Mouse (Mus musculus) neural tube, embryonic 14.5 days (tissue): ENCODE results near the gene Cacna2d1. TPM values are rescaled to one million over a fixed set of nuclear protein-coding genes. Genes with fewer than 3 reads are reported as not detected.
A peak's percentile ranks its signal among the peaks of the same experiment; 100 is the strongest.

Experiments used
- ATAC-seq: fragments of 200-750 bp; cut with Nextera tagmentation; 2 replicates; pipeline ENCODE4 v1.8.0; 2017; ENCODE audit warnings: low read depth, mild to moderate bottlenecking, moderate TSS enrichment, moderate library complexity
- H3K27ac ChIP-seq: fragments of 300-500 bp; sonication (generic); 2 replicates; pipeline ENCODE4 v1.5.1; 2014; ENCODE audit warnings: low read depth, mild to moderate bottlenecking, control low read depth, low read length, moderate library complexity, mixed read lengths
- H3K27me3 ChIP-seq: fragments of 300-500 bp; sonication (generic); 2 replicates; pipeline ENCODE4 v1.6.1; 2014; ENCODE audit warnings: low read length; ENCODE audit not compliant: control insufficient read depth, insufficient read depth
- H3K36me3 ChIP-seq: fragments of 300-500 bp; sonication (generic); 2 replicates; pipeline ENCODE4 v1.6.1; 2014; ENCODE audit warnings: low read length, mixed read lengths; ENCODE audit not compliant: control insufficient read depth, insufficient read depth
- H3K4me1 ChIP-seq: fragments of 300-500 bp; sonication (generic); 2 replicates; pipeline ENCODE4 v1.6.1; 2014; ENCODE audit warnings: low read length; ENCODE audit not compliant: control insufficient read depth, insufficient read depth
- H3K4me2 ChIP-seq: fragments of 300-500 bp; sonication (generic); 2 replicates; pipeline ENCODE4 v1.6.1; 2014; ENCODE audit warnings: mild to moderate bottlenecking, low read depth, low read length, control low read depth
- H3K4me3 ChIP-seq: fragments of 300-500 bp; sonication (generic); 2 replicates; pipeline ENCODE4 v1.5.1; 2014; ENCODE audit warnings: low read depth, low read length, control low read depth, mixed read lengths
- H3K9ac ChIP-seq: fragments of 300-500 bp; sonication (generic); replicated peaks from 2 replicates; pipeline ENCODE4 v1.6.1; 2014; ENCODE audit warnings: low read depth, mild to moderate bottlenecking, control low read depth, low read length, mixed read lengths
- H3K9me3 ChIP-seq: fragments of 300-500 bp; sonication (generic); 2 replicates; pipeline ENCODE4 v1.6.1; 2016; ENCODE audit warnings: low read length; ENCODE audit not compliant: control insufficient read depth
- WGBS: fragments of 180-500 bp; shearing (Covaris S2); extraction: QIAGEN DNeasy Blood & Tissue Kit; methylation state at CpG from one replicate; pipeline ENCODE4 v1.1.7; 2014; 5-methylcytosine and 5-hydroxymethylcytosine counted together
- polyA plus RNA-seq: library from polyadenylated mRNA; unstranded; fragments of >200 nt; fragmentation: Nextera tagmentation; extraction: Ambion mirVana; gene quantifications from 2 replicates; pipeline ENCODE4 v1.2.1, GENCODE M21; 2014

The Cacna2d1 gene
- polyA plus RNA-seq, 1 experiment from 2014 or later, result 59.1 TPM

DNA sequence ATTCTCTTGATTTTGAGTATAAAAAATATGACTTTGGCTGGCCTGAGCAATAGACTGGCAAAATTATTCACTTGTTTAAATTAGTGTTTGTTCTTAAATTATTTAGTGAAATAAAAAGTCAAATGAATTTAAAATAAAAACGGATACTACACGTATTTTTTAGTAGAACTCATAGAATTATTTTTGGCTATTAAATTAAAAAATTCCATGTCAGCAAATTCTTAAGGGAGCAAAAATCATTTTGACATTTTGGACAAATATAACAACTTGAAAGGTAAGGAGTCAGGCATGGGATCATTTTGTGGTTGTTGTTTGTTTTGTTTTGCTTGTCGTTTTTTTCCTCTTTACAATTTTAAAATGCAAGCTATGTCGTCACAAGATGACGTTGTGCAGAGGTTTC is 346.7 kb downstream of the Cacna2d1 start:
- WGBS, result 88% methylated on average over 5 of the region's 5 CpGs
- no peaks in the 10 kb centered on the region; the same call in 1 of the 2 replicates for H3K36me3 ChIP-seq
- no peak overlapping the region for H3K4me3 ChIP-seq
- no peaks in the 10 kb centered on the region for H3K9me3 ChIP-seq
- no peak overlapping the region for H3K4me2 ChIP-seq
- no peaks in the 10 kb centered on the region for H3K27me3 ChIP-seq
- H3K9ac ChIP-seq, result no peak overlapping the region
- no peak overlapping the region for H3K27ac ChIP-seq
- no peak for ATAC-seq
- H3K4me1 ChIP-seq, result no peaks in the 10 kb centered on the region

DNA sequence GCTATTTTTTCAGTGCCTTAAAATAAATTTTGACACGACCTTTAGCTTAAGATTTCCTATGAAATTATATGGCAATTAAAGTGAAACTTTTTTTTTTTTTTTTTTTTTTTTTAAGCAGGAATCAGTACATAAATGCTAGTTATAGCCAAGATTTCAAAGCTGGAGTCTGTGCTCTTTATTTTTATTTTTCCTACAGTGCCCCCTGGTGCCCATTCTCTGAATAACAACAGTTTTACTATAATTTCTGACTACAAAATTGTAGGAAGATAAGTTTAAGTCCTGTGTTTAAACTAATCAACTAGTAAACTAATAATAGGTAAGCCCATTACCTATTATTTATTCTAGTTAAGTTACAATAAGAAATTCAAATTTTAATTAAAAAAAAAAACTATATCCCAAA is 358.7 kb downstream of the Cacna2d1 start:
- Histone ChIP-seq H3K27ac (no peak overlapping the region), H3K9me3 (no peaks in the 10 kb centered on the region), H3K27me3 (no peaks in the 10 kb centered on the region), H3K9ac (no peak overlapping the region), H3K4me1 (no peaks in the 10 kb centered on the region), H3K4me2 (no peak overlapping the region), H3K36me3 (no peaks in the 10 kb centered on the region), H3K4me3 (no peak overlapping the region)
- peak; percentile 17; the same call in 1 of the 2 replicates for ATAC-seq
- 16% methylated on average over 1 of the region's 1 CpGs for WGBS

DNA sequence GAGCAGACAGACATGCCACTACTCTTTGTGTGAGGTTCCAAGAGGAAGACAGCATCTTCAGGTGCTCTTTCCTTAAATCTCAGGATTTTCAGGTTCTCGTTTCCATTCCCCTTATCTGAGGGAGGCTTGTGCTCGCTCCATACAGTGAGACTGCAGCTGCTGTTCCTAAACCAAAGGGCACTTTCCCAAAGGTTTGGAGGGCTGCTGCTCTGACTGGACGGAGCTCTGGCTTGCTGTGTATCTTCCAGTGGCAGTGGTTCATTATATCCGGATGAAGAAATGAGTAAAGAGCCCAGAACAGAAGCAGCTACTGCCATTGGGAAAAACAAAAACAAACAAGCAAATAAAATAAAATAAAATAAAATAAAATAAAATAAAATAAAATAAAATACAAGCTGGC is 359.3 kb downstream of the Cacna2d1 start:
- H3K4me2 ChIP-seq, result no peak overlapping the region
- no peaks in the 10 kb centered on the region for H3K27me3 ChIP-seq
- 58% methylated on average over 4 of the region's 4 CpGs for WGBS
- no peak for ATAC-seq
- H3K36me3 ChIP-seq, result no peaks in the 10 kb centered on the region
- H3K27ac ChIP-seq, result no peak overlapping the region
- no peak overlapping the region for H3K4me3 ChIP-seq
- no peaks in the 10 kb centered on the region for H3K4me1 ChIP-seq
- H3K9ac ChIP-seq, result no peak overlapping the region
- no peaks in the 10 kb centered on the region for H3K9me3 ChIP-seq

DNA sequence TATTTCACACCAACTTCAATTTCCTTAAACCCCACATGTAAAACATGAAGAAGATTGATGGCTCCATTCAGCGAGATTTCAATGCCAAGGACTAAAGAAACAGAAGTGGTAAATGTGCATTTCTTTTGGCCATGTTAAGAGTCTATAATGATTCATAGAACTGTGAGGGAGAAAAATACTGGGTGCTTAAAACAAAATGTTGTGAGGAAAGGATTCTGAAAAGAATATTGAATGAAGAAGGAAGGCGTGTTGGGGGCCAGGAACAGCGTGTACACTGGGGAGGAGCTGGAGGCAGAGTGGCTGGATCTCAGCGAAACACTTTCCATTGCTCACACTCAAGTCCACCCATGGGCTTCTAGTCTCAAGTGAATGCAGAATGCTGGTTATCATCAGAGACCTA is 360.2 kb downstream of the Cacna2d1 start:
- Histone ChIP-seq H3K9ac (no peak overlapping the region), H3K9me3 (no peaks in the 10 kb centered on the region), H3K27me3 (no peaks in the 10 kb centered on the region), H3K4me2 (no peak overlapping the region), H3K4me1 (no peaks in the 10 kb centered on the region), H3K27ac (no peak overlapping the region), H3K36me3 (no peaks in the 10 kb centered on the region), H3K4me3 (no peak overlapping the region)
- WGBS, result 56% methylated on average over 4 of the region's 4 CpGs
- no peak for ATAC-seq

DNA sequence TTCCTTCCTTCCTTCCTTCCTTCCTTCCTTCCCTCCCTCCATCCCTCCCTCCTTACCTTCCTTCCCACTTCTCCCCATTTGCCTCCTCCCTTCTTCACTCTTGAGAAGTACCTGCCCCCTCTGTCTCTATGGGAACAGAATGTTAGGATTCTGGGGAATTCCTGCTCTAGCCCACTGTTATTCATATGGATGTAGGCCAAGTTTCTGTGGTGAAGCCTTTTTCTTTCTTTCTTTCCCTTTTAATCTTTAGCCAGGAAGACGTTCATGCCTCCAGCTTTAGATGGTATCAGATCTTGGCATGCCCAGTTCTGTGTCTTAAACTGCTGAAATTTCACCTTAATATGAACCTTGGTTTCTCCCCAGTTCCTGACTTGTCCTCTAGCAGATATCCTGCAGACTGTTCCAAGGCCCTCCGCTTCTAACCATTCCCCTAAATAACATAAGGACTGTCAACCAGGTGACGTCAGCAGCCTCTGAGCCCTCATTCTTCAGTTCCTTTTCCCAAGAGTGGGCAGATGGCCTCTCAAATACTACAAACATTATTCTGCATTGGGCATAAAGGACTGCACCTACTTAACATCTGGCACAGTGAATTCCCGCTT is 362.8 kb downstream of the Cacna2d1 start:
- ATAC-seq, result no peak
- no peaks in the 10 kb centered on the region for H3K4me1 ChIP-seq
- WGBS, result 67% methylated on average over 4 of the region's 4 CpGs
- H3K9me3 ChIP-seq, result no peaks in the 10 kb centered on the region
- no peaks in the 10 kb centered on the region for H3K36me3 ChIP-seq
- H3K27me3 ChIP-seq, result no peaks in the 10 kb centered on the region
- H3K4me2 ChIP-seq, result no peak overlapping the region
- H3K9ac ChIP-seq, result no peak overlapping the region
- no peak overlapping the region for H3K27ac ChIP-seq
- no peak overlapping the region for H3K4me3 ChIP-seq

DNA sequence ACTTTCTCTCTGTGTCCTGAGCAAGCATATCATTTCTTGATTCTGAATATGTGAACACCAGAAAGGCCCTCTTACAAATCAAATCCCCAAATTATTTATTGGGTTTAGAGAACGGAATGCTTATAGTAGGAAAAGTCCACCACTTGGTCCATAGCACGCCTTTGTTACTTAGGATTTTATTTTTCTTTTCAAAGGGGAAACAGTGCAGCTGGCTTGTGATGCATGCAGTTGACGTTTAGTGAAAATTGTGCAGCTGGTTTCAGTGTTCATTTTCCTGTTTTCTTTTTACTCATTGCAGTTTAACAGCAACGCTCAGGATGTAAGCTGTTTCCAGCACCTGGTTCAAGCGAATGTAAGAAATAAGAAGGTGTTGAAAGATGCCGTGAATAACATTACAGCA is 365.1 kb downstream of the Cacna2d1 start:
- Histone ChIP-seq H3K9ac (no peak overlapping the region), H3K27ac (no peak overlapping the region), H3K4me2 (no peak overlapping the region), H3K4me1 (no peaks in the 10 kb centered on the region), H3K4me3 (no peak overlapping the region), H3K27me3 (no peaks in the 10 kb centered on the region), H3K9me3 (no peaks in the 10 kb centered on the region), H3K36me3 (no peaks in the 10 kb centered on the region)
- WGBS, result 90% methylated on average over 6 of the region's 6 CpGs
- ATAC-seq, result no peak

DNA sequence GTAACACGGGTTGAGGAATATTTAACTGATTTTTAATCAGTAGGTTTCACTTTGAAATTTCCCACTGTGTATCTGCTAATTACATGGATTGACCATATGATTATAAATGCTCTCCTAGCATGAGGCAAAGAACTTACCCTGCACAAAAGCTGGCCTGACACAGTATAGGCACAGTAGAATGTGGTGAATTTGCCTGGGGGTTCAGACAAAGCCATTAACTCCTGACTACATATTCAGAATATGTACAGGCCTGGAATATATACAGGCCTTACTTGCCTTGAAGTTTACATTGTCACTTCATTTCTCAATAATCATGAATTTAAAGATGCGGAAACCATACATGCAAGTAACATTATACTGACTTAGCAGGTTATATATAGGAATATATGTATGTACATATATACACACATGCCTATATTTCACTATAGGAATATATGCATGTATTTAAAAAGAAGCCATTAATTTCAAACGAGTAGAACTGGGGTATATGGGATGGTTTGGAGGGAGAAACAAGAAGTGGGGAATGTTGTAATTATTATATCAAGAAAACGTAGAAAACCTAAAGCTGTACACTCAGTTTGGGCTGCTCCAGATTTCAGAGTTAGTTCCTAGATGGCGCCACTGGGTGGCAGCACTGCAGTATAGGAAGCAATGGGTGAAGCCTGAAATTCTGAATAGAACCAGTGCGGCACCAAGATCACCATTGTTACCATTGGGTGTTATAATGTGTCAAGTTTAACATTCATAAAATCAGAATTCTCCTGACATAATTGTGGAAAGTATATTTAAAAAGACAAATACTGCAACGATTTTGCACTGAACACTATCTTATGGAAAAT is 374.9 kb downstream of the Cacna2d1 start:
- Histone ChIP-seq H3K27me3 (no peaks in the 10 kb centered on the region), H3K9ac (no peak overlapping the region), H3K4me3 (no peak overlapping the region), H3K4me1 (no peaks in the 10 kb centered on the region), H3K4me2 (no peak overlapping the region), H3K27ac (no peak overlapping the region), H3K9me3 (no peaks in the 10 kb centered on the region), H3K36me3 (no peaks in the 10 kb centered on the region)
- ATAC-seq, result peak; percentile 83
- WGBS, result 44% methylated on average over 7 of the region's 7 CpGs

DNA sequence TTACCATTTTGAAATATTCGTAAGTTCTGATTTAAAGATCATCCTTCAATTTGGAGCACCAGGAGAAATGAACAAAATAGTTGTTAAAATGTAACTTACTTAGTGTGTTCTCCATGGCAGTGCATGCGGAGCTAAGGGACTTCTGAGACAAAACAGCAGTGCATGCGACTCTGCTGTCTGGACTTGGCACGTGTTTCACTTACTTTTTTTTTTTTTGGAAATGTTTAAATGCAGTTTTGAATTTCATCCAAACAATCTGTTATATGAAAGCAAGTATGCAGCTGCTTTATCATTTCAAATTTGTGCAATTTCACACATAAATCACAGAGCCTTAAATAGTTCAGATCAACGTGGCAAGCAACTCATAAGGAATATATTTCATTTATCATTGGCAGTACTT is 379.8 kb downstream of the Cacna2d1 start:
- no peak for ATAC-seq
- no peaks in the 10 kb centered on the region for H3K36me3 ChIP-seq
- no peaks in the 10 kb centered on the region for H3K27me3 ChIP-seq
- 86% methylated on average over 5 of the region's 5 CpGs for WGBS
- H3K9me3 ChIP-seq, result no peaks in the 10 kb centered on the region
- H3K4me3 ChIP-seq, result no peak overlapping the region
- no peak overlapping the region for H3K27ac ChIP-seq
- no peaks in the 10 kb centered on the region for H3K4me1 ChIP-seq
- H3K4me2 ChIP-seq, result no peak overlapping the region
- no peak overlapping the region for H3K9ac ChIP-seq

DNA sequence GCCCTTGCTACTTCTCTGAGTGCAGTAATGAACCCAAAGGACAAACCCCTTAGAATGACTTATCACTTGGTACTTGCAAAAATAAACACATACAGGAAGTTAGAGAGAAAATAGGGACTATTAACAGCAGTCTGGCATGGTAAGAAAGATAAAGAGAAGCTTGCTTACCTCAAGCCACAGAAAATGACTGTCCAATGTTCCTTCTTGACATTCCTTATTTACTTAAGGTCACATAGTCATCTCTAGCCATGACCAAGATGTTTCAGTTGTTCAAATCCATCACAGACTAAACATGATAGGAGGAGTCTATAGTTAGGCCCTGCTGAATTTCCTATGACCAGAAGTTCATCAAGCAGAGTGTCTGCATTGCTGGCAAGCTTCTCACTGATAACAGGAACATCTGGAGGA is 381.5 kb downstream of the Cacna2d1 start:
- Histone ChIP-seq H3K4me1 (no peaks in the 10 kb centered on the region), H3K27ac (no peak overlapping the region), H3K9ac (no peak overlapping the region), H3K4me3 (no peak overlapping the region), H3K4me2 (no peak overlapping the region), H3K9me3 (no peaks in the 10 kb centered on the region), H3K36me3 (no peaks in the 10 kb centered on the region), H3K27me3 (no peaks in the 10 kb centered on the region)
- no peak for ATAC-seq
